Mouse (Mus musculus) T-helper 17 cell (primary cell): ENCODE measurements around the gene Clns1a.

ENCODE experiments used
- in situ Hi-C, 2 experiments: fragments of 300-600 bp; cut with MboI, MseI; formaldehyde crosslinking; loops; 1 replicate in 1 of 2; 2 replicates in 1 of 2; pipeline ENCODE4 v1.15.1; 2025; ENCODE audit warnings: high pct_unique_total_duplicates in 2 of 2

The Clns1a gene

GRCm38 (mm10) chr7:97765181-97765962 is 68.9 kb downstream of the Clns1a start:
- in situ Hi-C loops = no loop called here

- in situ Hi-C loops = no loop called here
These were observed 69.5 kb downstream of the Clns1a start for GRCm38 (mm10) chr7:97765963-97766347.

GRCm38 (mm10) chr7:97766406-97767166 is 70.2 kb downstream of the Clns1a start:
- in situ Hi-C loops = no loop called here

GRCm38 (mm10) chr7:97767841-97768240 is 71.4 kb downstream of the Clns1a start:
- in situ Hi-C loops = no loop called here

- in situ Hi-C loops = no loop called here
These were observed 72.6 kb downstream of the Clns1a start for GRCm38 (mm10) chr7:97769020-97769419.
